Mouse (Mus musculus) CH12.LX (cell line): Measurements from ENCODE around the gene Itgad.

Source experiments
- BHLHE40 ChIP-seq: IDR thresholded peaks from 2 replicates; pipeline ENCODE4 v1.6.1; 2011; ENCODE audit warnings: mild to moderate bottlenecking, low read depth, low read length, improper control_type of control experiment
- CTCF ChIP-seq, 2 experiments: IDR thresholded peaks in 1 of 2; conservative IDR thresholded peaks in 1 of 2; 2 replicates each; pipeline ENCODE4 v1.5.1; 2011 to 2012; ENCODE audit warnings: low read depth in 2 of 2, low read length in 2 of 2, improper control_type of control experiment in 1 of 2, inconsistent platforms in 1 of 2, mild to moderate bottlenecking in 1 of 2, moderate library complexity in 1 of 2
- EP300 ChIP-seq: IDR thresholded peaks from 2 replicates; pipeline ENCODE4 v1.6.1; 2011; ENCODE audit warnings: low read length, improper control_type of control experiment
- ETS1 ChIP-seq: conservative IDR thresholded peaks from 2 replicates; pipeline ENCODE4 v1.6.1; 2012; ENCODE audit warnings: low read depth, mild to moderate bottlenecking, inconsistent platforms, low read length, improper control_type of control experiment, moderate library complexity
- GABPA ChIP-seq: IDR thresholded peaks from 2 replicates; pipeline ENCODE4 v1.6.1; 2012; ENCODE audit warnings: low read depth, low read length, improper control_type of control experiment, inconsistent platforms; ENCODE audit not compliant: insufficient replicate concordance
- JUND ChIP-seq: conservative IDR thresholded peaks from 2 replicates; pipeline ENCODE4 v1.6.1; 2011; ENCODE audit warnings: low read depth, low read length, improper control_type of control experiment
- MAX ChIP-seq: IDR thresholded peaks from 2 replicates; pipeline ENCODE4 v1.6.1; 2011; ENCODE audit warnings: low read length, improper control_type of control experiment
- NRF1 ChIP-seq: IDR thresholded peaks from 2 replicates; pipeline ENCODE4 v1.6.1; 2014; ENCODE audit warnings: low read depth, mild to moderate bottlenecking, inconsistent platforms, low read length, improper control_type of control experiment, moderate library complexity
- POLR2A ChIP-seq: IDR thresholded peaks from 2 replicates; pipeline ENCODE4 v1.6.1; 2011; ENCODE audit warnings: low read depth, mild to moderate bottlenecking, improper control_type of control experiment, low read length
- SIN3A ChIP-seq: IDR thresholded peaks from 2 replicates; pipeline ENCODE4 v1.6.1; 2012; ENCODE audit warnings: low read length, improper control_type of control experiment, inconsistent platforms
- TBP ChIP-seq: conservative IDR thresholded peaks from 2 replicates; pipeline ENCODE4 v1.6.1; 2011; ENCODE audit warnings: low read depth, low read length, improper control_type of control experiment
- USF1 ChIP-seq: IDR thresholded peaks from 2 replicates; pipeline ENCODE4 v1.6.1; 2014; ENCODE audit warnings: low read depth, mild to moderate bottlenecking, inconsistent platforms, low read length, improper control_type of control experiment
- USF2 ChIP-seq: conservative IDR thresholded peaks from 2 replicates; pipeline ENCODE4 v1.6.1; 2011; ENCODE audit warnings: low read depth, low read length, improper control_type of control experiment
- ZNF384 ChIP-seq: IDR thresholded peaks from 2 replicates; pipeline ENCODE4 v1.6.1; 2012; ENCODE audit warnings: low read depth, low read length, improper control_type of control experiment, inconsistent platforms

GRCm38 (mm10) chr7:128119726-128120490, 34.3 kb upstream of the Itgad start:
- TF ChIP-seq GABPA, result no peak
- no peak for TF ChIP-seq MAX
- no peak for TF ChIP-seq POLR2A
- no peak for TF ChIP-seq CTCF (conservative IDR thresholded peaks at IDR 0.05 in 1 of 2, IDR thresholded peaks at IDR 0.05 in 1 of 2; ENCODE audit: low read depth in 2 of 2, low read length in 2 of 2)
- no peak for TF ChIP-seq JUND
- TF ChIP-seq EP300, result no peak
- no peak for TF ChIP-seq BHLHE40
- TF ChIP-seq NRF1, result no peak
- TF ChIP-seq TBP, result no peak
- TF ChIP-seq USF2, result no peak
- TF ChIP-seq ETS1, result no peak
- TF ChIP-seq SIN3A, result no peak
- no peak for TF ChIP-seq ZNF384
- no peak for TF ChIP-seq USF1
